Mouse (Mus musculus) telencephalon, adult 2 months (tissue): Measurements from ENCODE around the gene Pigt.

Experiments
- DNase-seq: peaks from one replicate; pipeline ENCODE4 v3.0.0-alpha.2; 2011; ENCODE audit warnings: low read depth, low spot score

The Pigt gene

GRCm38 (mm10) chr2:164520782-164521181 lies 23.5 kb downstream of the Pigt start:
- no peak for DNase-seq

DNA sequence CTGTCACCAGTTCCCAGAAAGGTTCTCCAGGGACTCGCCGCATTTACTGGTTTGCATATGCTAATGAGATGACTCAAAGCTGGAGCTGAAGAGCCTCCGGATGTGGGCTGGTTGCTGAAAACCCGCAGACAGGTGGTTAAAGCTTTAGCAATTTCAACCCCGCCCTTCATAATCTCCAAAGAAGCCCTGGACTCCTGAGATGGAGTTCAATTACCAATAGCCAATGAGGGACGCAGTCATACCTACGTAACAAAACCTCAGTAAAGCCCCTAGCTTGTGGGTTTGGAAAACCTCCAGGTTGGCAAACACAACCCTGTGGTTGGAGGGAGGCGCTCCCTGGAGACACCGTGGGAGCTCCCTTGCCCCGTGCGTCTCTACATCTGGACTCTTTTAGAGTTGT lies 24.5 kb downstream of the Pigt start:
- no peak for DNase-seq

- DNase-seq: no peak
Observed at GRCm38 (mm10) chr2:164522280-164522679, 25.0 kb downstream of the Pigt start.

- no peak for DNase-seq
Observed at GRCm38 (mm10) chr2:164523301-164523773, 26.0 kb downstream of the Pigt start.

DNA sequence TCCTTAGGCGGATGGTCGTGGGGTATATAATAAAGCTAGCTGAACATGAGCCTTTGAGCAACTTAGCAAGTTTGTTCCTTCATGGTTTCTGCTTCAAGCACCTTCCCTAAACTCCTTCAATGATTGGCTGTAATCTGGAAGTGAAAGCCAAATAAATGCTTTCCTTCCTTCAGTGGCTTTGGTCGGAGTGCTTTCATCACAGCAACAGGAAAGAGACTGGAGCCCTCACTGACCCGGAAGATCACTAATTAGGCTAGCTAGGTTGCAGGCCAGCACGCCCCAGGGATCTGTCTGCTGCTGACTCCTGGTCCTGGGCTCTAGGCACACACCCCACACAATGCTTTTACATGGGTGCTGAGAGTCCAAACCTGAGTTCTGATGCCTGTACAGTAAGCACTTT lies 31.2 kb downstream of the Pigt start:
- no peak for DNase-seq

GRCm38 (mm10) chr2:164531169-164531568 lies 33.8 kb downstream of the Pigt start:
- DNase-seq: peak; percentile 40

DNA sequence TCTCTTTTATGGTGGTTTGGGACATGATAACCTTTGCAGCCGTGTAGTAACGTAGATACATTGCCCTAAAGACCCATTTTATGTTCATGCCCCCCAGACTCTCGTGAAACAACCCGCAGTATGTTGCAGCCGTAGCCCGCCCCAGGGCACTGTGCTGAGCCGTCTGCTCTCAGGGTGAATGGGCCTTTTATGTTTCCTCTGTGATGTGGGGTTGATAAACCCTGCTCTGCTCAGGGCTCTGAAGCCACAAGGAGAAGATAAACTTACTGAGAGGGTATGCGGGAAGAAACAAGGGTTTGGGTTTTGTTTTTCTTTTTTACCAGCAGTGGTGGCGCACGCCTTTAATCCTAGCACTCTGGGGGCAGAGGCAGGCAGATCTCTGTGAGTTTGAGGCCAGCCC lies 37.0 kb downstream of the Pigt start:
- no peak for DNase-seq

DNA sequence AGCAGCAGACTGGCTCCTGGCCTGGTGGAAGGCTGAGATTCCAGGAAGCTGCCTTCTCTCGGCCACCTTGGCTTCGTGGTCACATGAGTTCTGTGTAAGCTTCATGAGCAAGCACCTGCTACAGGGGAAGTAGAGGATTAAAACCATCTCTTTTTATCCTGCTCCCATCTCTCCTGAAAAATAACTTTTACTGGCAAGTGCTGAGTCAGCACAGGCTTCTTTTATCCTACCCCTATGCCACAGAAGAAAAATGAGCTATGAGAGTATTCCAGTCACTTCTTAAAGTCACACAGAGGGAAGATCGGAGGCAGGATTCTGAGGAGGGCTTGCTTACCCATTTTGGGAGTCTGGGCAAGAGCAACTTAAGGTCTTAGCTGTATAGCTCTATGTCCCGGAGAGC lies 39.7 kb downstream of the Pigt start:
- no peak for DNase-seq

DNA sequence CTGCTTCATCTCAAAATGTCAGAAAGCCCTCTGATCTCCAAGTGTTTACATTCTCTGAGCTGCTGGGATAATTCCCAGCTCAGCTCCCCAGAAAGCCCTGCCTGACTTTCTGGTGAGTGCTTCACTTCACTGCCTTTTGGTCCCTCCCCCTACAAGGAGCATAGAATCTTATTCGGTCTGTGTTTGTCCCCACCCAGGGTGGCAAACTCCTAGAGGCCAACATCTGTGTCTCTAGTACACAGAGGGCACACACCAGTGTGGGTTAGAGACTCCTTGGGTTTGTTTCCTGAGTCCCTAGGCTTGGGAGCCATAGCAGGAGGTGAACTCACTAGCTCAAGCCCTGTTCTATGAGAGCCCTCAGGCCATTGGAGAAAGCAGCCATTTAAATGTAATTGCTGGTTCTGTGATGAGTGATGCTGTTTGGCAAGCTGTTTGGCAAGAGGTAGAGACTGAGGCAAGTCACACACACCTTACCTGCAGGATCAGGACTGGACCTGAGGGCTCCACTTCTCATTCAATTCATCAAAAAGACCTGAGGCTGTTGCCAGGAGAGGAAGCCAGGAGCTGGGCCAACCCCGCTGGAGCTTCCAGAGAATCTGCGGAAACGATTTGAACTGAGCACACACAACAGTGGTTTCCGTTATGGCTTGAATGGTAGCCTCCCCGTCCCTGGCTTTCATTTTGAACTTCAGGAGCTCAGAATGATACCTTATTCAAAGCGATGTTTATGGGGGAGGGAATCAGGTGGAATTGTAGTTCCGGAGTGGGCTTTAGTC lies 43.5 kb downstream of the Pigt start:
- no peak for DNase-seq

DNA sequence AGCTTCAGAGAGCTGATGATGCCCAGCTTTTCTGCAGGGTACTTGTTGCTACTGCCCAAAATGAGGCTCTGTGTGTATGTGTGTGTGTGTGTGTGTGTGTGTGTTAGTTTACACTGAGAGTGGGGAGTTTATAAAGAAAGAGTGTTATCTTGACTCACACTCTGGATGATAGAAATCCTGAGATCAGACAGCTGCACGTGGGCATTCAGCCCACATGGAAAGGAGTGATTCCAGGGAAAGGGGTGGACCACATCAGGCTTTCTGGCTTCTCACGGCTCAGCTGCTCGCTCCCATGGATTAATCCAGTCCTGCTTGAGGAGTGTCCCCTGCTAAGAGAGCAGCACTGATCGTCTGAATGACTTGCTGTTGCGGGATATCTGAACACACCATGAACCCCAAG lies 44.8 kb downstream of the Pigt start:
- no peak for DNase-seq

- DNase-seq: no peak
Observed at GRCm38 (mm10) chr2:164542598-164542997, 45.3 kb downstream of the Pigt start.

DNA sequence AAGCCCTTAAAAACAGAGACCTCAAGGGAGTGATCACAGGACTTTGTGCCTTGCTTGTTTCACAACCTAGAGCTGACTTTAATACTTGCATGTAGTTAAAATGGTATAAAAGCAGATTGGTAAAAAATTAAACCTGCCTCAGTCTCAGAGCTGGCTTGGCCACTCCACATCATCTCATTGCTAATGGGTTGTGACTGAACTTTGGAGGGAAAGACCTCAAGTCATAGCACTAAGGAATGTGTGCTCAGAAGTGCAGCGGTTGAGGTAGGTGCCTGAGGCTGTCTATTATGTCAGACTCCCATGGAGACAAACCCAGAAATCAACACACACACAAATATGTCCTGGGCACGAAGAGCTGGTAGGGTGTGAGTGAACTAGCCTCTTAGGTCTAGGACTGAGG lies 46.4 kb downstream of the Pigt start:
- no peak for DNase-seq

DNA sequence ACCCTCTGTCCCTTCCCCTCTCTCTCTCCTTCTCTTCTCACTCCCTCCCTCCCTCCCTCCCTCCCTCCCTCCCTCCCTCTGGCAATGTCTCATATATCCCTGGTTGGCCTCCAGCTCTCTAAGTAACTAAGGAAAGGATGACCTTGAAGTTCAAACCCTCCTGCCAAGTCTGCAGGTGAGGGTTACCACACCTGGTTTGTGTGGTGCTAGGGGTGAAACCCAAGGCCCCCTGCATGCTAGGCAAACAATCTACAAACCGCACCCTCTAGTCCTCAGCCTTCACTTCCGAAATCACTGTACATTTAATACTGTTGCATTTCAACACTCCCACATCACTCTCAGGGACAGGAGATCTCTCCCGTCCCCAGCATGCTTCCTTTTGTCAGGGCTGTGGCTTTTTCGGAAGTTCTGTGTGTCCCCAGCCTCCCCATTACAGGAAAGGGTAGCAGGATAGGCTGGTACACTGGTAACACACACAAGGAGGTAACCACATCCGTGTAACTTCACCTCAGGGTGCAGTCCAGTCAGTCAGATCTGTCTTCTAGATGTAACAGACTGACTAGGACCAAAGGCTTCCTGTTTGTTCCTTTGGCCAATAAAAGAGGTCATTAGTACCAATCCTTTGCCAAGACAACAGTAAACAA lies 47.3 kb downstream of the Pigt start:
- DNase-seq: no peak

- no peak for DNase-seq
Observed at GRCm38 (mm10) chr2:164549338-164549737, 52.0 kb downstream of the Pigt start.

DNA sequence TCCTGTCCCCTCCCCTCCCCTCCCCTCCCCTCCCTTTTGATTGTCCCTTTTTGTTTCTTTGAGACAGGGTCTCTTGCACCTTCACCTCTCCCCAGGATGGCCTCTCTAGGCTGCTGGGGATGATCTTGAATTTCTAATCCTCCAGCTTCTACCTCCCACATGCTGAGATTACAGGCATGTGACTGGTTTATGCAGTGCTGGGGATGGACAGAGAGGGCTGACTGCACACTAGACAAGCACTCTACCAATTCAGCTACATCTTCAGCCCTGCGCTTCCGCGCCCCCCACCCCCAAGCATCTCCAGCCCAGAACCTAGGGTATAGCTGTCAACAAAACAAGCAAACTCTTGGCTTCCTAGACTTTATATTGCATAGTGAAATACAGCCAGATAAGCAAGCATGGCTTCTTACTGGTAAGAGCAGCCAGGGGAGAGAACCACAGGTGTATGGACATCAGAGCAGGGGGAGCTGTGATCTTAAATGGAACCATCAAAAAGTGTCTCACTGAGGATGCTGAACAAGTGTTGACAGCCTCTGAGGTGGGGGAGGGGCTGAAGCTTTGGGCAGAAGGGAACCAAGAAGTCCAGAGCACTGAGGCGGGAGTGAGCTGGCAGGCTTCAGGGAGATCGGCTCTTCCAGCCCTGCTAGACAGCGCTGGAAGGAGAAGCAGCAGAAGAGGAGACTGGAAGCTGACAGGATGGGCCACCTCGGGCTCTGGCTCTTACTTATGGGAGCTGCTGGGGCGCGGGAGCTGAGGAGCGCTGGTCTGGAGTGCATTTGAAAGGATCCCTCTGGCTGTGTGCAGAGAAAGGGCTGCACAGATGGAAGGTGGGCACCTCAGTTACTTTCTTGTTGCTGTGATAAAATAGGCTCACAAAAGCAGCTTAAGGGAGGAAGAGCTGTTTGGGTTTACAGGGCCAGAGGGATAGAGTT lies 52.9 kb downstream of the Pigt start:
- DNase-seq: peak; percentile 67

DNA sequence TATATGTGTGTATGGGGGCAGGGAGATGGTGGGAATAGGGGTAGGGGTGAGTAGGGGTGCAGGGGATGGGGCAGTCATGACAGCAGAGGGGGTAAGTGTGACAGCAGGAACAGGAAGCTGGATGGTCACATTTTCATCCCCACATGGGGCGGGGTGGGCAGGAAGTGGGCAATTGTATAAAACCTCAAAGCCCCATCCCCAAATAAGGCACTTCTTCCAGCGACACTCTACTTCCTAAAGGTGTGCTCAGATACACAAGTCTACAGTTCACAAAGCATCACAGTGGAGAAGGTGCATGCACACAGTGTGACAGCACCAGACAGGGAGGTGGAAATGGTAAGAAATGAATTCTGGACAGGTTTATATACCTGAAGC lies 53.6 kb downstream of the Pigt start:
- DNase-seq: no peak

DNA sequence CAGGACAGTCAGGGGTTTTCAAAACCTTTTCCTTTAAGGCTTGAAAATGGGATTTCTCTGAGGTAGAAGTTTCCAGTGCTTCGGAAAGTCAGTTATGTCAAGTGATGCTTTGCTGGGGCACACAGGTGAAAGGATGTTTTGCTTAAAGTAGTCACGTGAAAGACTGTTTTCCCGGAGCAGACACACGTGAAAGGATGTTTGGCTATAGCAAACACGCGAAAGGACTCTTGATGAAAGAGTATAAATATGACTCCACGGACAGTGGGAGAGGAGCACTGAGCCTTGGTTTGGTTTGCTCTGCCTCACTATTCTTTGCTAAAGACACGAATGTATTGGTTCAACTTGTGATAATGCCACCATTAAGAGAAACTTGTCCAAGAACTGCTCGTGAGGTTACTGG lies 54.2 kb downstream of the Pigt start:
- no peak for DNase-seq
